Mouse (Mus musculus) lung, postnatal 25 days (tissue): ENCODE measurements around the gene Mmp19.

ENCODE experiments used
- DNase-seq: peaks from one replicate; pipeline ENCODE4 v3.0.0; 2022; ENCODE audit warnings: low spot score

The Mmp19 gene

GRCm38 (mm10) chr10:128790398-128791124, at the start of gene Mmp19:
Gene Mmp19 (plus strand): TSS chr10:128790910.
- no peak for DNase-seq

DNA sequence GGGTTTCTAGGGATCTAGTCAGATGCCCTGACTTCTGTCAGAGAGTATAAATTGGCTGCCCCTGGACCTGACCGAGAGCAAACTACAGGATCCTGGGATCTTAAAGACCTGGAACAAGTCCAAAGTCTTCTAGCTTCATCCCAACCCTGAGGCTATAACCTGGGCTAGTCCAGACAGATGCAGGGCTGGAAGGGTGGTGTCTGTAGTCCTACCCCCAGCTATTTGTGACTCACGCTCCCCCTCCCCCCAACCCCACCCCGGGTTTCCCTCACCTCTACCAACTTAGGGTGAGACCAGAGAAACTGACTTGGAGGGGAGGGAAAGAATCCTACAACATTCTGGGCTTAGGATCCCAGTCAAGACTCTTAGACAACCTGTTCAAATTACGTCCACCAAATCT, 48.1 kb upstream of the Mmp19 start:
- DNase-seq, result no peak

DNA sequence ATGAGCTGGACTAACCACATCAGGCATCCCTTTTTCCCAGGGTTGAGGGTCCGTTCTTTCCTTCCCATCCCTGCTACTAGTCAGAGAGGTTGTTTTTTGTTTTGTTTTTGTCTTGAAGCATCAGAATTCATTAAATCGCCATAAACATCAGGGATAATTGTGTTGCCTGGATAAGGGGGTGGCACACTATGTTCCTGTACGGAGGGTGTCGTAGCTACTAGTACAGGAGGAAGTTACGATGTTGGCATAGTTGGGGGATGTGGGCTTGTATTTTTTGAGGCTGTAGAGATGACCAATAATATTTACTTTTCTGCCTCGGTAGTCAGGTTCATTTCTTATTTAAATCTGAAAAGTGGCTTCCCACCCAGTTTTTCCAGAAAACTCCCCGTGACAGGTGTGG, 47.5 kb upstream of the Mmp19 start:
- peak; percentile 40 for DNase-seq

DNA sequence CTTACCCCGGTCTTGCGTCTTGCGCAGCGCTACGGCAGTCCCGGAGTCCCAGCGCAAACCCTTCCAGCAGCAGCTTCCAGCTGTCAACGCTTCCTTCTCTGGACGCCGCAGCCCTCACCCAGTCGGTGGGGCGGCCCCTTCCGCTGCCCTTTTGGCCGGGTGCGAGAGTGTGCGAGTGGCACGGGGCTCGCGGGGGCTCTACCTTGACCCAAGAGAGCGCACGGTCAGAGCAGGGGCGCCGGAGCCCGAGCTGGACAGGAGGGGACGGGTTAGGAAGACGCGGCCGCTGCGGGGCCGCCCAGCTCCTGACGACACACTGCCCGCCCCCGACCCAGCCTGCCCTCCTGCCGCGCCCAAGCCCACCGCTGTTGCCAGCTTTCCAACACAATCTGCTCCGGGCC, 46.9 kb upstream of the Mmp19 start:
- peak; percentile 64 for DNase-seq

- DNase-seq, result no peak
These were observed 46.5 kb upstream of the Mmp19 start for GRCm38 (mm10) chr10:128744211-128744610.

GRCm38 (mm10) chr10:128744680-128745601, 45.8 kb upstream of the Mmp19 start, which contains the start of gene Dgka:
Gene Dgka (minus strand): TSS chr10:128744855.
- DNase-seq, result peak; percentile 41

DNA sequence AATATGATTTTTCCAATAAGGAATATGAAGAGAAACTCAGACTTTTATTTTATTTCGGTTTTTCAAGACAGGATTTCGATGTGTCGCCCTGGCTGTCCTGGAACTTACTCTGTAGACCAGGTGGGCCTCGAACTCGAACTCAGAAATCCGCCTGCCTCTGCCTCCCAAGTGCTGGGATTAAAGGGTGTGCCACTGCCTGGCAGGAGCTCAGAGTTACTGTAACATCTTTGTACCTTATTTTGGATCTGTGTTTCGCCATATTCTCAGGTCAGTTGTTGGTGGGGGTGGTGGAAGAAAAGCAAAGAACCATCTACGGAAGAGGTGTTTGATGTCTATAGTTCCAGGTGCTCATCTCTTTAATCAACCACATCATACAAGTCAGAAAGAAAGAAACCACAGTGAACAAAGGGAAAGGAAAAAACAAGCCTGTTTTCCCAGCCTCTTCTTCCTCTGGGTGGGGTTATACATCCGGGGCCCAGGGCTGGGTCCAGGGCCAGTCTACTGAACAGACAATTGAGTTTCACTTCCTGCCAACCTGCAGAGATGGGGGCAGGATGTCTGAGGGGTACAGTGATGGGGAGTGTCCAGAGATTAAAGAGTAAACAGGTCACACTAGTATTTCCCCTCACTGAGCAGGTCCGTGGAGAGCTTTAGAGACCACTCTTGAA, 44.6 kb upstream of the Mmp19 start:
- peak; percentile 74 for DNase-seq

- no peak for DNase-seq
These were observed 43.6 kb upstream of the Mmp19 start for GRCm38 (mm10) chr10:128746972-128747645.

GRCm38 (mm10) chr10:128747646-128748251, 43.0 kb upstream of the Mmp19 start, which contains the start of gene Pym1:
Gene Pym1 (plus strand): TSS chr10:128747889.
- DNase-seq, result peak; percentile 94

GRCm38 (mm10) chr10:128748252-128748864, 42.4 kb upstream of the Mmp19 start:
- peak; percentile 77 for DNase-seq

- DNase-seq, result no peak
These were observed 17.8 kb upstream of the Mmp19 start for GRCm38 (mm10) chr10:128772895-128773294.

- DNase-seq, result no peak
These were observed 17.0 kb upstream of the Mmp19 start for GRCm38 (mm10) chr10:128773685-128774084.

DNA sequence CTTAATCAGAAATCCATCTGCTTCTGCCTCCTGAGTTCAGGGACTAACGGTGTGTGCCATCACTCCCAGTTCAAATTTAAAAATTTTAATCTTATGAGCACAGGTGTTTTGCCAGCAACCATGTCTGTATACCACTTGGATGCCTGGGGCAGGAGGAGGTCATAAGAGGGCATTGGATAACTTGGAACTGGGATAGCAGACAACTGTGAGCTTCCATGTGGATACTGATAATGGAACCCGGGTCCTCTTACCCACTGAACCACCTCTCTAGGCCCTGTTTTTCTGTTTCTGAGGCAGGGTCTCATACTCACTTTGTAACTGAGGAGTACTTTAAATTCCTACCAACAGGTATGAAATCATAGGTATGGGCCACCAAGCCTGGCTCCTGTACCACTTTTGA, 12.3 kb upstream of the Mmp19 start:
- DNase-seq, result no peak

DNA sequence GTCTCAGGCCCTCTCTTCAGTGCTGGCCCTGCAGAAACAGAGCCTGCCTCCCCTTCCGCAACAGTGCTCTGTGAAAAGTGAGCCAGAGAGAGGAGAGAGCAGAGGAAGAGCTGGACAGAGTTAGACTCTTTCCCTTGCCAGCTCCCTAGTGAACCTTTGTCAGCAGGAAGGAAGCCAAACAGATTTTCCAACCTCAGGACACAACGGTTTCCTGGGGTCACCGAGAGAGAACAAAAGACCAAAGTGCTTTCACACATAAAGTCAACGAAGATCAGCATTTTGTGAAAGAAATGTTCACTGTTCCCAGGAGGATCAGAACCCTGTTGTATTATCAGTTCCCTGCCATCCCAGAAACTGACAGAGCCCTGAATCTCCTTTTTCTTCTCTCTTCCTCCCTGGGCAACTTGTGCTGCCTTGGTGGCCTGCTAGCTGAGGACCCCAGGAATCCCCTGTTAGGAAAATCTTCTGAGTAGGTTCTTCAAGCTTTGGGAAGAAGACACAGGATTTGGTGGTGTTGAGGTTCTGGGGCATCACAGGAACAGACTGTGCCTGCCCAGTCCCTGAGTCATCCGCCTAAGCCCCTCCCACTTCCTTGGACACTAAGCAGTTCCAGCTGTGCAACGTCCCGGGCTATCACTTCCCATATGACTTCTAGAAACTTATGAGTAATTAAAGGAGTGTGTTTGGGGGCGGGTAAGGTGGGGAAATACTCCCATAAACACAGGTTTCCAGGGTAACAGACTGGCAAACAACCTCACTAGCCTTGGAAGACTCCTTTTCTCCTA, 11.5 kb upstream of the Mmp19 start:
- DNase-seq, result peak; percentile 93

GRCm38 (mm10) chr10:128780200-128780599, 10.5 kb upstream of the Mmp19 start:
- DNase-seq, result peak; percentile 39

- no peak for DNase-seq
These were observed 1.3 kb downstream of the Mmp19 start for GRCm38 (mm10) chr10:128792041-128792440.

DNA sequence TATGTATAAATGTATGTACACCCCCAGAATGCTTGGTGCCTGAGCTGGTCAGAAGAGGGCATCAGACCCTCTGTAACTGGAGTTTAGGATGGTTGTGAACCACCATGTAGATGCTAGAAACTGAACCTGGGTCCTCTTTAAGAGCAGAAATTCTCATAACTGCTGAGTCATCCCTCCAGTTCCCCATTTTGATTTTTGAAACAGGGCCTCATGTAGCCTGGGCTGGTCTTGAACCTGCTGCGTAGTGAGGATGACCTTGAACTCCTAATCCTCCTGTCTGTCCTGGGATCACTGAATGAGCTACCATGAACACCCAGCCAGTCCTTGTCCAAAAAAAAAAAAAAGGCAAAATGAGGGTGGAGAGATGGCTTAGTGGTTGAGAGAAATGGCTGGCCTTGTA, 2.5 kb downstream of the Mmp19 start:
- no peak for DNase-seq

DNA sequence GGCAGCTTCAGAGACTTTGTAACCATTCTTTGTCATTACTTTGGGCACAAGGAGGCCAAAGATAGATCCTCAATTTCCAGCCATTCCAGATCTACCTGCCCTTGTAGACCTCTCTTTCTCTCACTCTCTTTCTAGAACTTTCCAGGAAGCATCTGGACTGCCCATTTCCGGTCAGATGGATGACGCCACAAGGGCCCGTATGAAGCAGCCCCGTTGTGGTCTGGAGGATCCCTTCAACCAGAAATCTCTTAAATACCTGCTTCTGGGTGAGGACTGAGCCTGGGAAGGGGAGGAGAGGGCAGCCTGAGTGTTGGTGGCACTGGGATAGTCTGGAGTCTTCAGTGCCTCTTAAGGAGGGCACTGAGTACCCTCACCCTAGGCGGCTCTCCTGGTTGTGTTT, 3.7 kb downstream of the Mmp19 start:
- no peak for DNase-seq

DNA sequence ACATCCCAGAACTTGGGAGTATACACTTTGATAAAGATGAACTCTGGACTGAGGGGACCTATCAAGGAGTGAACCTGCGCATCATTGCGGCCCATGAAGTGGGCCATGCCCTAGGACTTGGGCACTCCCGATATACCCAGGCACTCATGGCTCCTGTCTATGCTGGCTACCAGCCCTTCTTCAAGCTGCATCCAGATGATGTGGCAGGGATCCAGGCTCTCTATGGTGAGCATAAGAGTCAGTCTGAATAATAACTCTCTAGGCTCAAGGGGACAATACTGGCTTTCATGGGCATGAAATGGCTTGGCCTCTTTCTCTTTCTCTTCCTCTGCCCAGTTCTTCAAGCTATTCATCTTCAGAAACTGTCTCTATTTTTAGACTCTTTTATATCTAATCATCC, 4.9 kb downstream of the Mmp19 start:
- no peak for DNase-seq

DNA sequence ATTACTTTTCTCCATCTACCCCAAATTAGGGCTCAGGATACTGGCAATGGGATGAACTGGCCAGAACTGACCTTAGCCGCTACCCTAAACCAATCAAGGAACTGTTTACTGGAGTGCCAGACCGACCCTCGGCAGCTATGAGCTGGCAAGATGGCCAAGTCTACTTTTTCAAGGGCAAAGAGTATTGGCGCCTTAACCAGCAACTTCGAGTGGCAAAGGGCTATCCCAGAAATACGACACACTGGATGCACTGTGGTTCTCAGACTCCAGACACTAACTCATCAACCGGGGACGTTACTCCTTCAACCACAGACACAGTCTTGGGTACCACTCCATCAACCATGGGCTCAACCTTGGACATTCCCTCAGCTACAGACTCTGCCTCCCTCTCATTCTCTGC, 8.0 kb downstream of the Mmp19 start:
- no peak for DNase-seq
